Mouse (Mus musculus): ENCODE measurements around the gene Pqlc3. TPM values are rescaled to one million over a fixed set of nuclear protein-coding genes. Genes with fewer than 3 reads are reported as not detected.
"Not testable (repeated sequence)": the region's sequence is repeated elsewhere in the genome, so short reads cannot be mapped to it uniquely, and the experiment has no call there.

The Pqlc3 gene
- total and polyA plus RNA-seq, 3 experiments: 19.8 to 61.3 (median 34.2) TPM

DNA sequence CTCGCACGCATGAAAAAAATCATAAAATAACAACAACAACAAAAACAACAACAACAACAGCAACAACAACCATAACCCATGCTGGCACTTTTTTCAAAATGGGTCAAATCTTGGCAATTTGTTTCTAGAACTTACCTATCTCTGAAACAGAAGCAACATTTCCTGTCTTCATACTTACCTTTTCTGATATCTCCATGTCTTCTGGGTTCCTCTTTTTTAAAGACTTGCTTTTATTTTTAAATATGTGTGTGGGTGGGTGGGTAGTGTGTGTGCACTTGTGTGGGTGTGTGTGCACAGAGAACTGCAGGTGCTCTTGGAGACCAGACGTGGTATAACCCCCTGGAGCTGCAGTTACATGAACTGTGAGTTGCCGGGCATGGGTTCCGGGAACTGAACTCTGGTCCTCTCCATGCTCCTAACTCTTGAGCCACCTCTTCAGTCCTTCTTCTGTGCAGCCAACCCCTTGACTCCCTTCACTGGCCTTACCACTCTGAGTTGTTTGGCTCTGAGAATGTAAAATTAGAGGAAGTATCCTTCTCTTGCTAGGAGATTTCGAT, 24.4 kb upstream of the Pqlc3 start:
- Histone ChIP-seq H3K36me3 (replicated peaks) (no peaks in the 10 kb centered on the region), H3K4me3 (ENCODE audit: low read depth, low read length) (no peak overlapping the region), H3K27me3 (ENCODE audit: insufficient read depth, low read length) (peaks cover 8% of the 10 kb centered on the region; the same call in 1 of the 2 replicates), H3K9me3 (replicated peaks) (no peaks in the 10 kb centered on the region), H3K4me1 (ENCODE audit: insufficient read depth, low read depth, low read length) (peaks cover 26% of the 10 kb centered on the region)
- DNase-seq (ENCODE audit: low spot score) (no peak), ATAC-seq (ENCODE audit: extremely low read depth, insufficient number of reproducible peaks, low FRiP score, poor library complexity, severe bottlenecking) (no peak)
- no peak for TF ChIP-seq CTCF (IDR thresholded peaks at IDR 0.05; ENCODE audit: low read depth, low read length)
- no peak for TF ChIP-seq TAL1 (conservative IDR thresholded peaks at IDR 0.05; ENCODE audit: low read depth, low read length)
- no peak for TF ChIP-seq GATA1 (IDR thresholded peaks at IDR 0.05; ENCODE audit: borderline replicate concordance, low read length)
- no peak for TF ChIP-seq GATA2 (IDR thresholded peaks at IDR 0.05; ENCODE audit: borderline replicate concordance, low read depth, low read length)
- no peak for TF ChIP-seq POLR2AphosphoS5 (IDR thresholded peaks at IDR 0.05; ENCODE audit: insufficient replicate concordance, low read depth, low read length)

- peak overlapping the region; percentile 53 for H3K4me3 ChIP-seq (ENCODE audit: low read depth, low read length)
- ATAC-seq (ENCODE audit: extremely low read depth, insufficient number of reproducible peaks, low FRiP score, poor library complexity, severe bottlenecking): no peak
Observed at GRCm38 (mm10) chr12:17022145-17022544, 21.9 kb upstream of the Pqlc3 start.

GRCm38 (mm10) chr12:17021125-17021524, 20.9 kb upstream of the Pqlc3 start:
- not testable (repeated sequence) for H3K9me3 ChIP-seq (replicated peaks); ATAC-seq (ENCODE audit: extremely low read depth, insufficient number of reproducible peaks, low FRiP score, poor library complexity, severe bottlenecking); H3K27me3 ChIP-seq (ENCODE audit: insufficient read depth, low read length); H3K36me3 ChIP-seq (replicated peaks); H3K4me3 ChIP-seq (ENCODE audit: low read depth, low read length); DNase-seq (ENCODE audit: low spot score)
- peaks cover 25% of the 10 kb centered on the region for H3K4me1 ChIP-seq (ENCODE audit: insufficient read depth, low read depth, low read length)

More at GRCm38 (mm10) chr12:17022145-17022544, 21.9 kb upstream of the Pqlc3 start:
- peaks cover 25% of the 10 kb centered on the region for H3K4me1 ChIP-seq (ENCODE audit: insufficient read depth, low read depth, low read length)
- no peak for DNase-seq (ENCODE audit: low spot score)
- no peaks in the 10 kb centered on the region for H3K36me3 ChIP-seq (replicated peaks)
- TF ChIP-seq GATA1 (IDR thresholded peaks at IDR 0.05; ENCODE audit: borderline replicate concordance, low read length) (no peak), CTCF (IDR thresholded peaks at IDR 0.05; ENCODE audit: low read depth, low read length) (no peak), TAL1 (conservative IDR thresholded peaks at IDR 0.05; ENCODE audit: low read depth, low read length) (no peak), POLR2AphosphoS5 (IDR thresholded peaks at IDR 0.05; ENCODE audit: insufficient replicate concordance, low read depth, low read length) (no peak), GATA2 (IDR thresholded peaks at IDR 0.05; ENCODE audit: borderline replicate concordance, low read depth, low read length) (no peak)
- H3K9me3 ChIP-seq (replicated peaks): no peaks in the 10 kb centered on the region
- 0 out of 2 replicates have a peak, but pooled peaks cover 6% of the 10 kb centered on the region for H3K27me3 ChIP-seq (ENCODE audit: insufficient read depth, low read length)

- Histone ChIP-seq H3K36me3 (replicated peaks) (no peaks in the 10 kb centered on the region), H3K9me3 (replicated peaks) (no peaks in the 10 kb centered on the region), H3K4me3 (ENCODE audit: low read depth, low read length) (no peak overlapping the region), H3K4me1 (ENCODE audit: insufficient read depth, low read depth, low read length) (peaks cover 19% of the 10 kb centered on the region), H3K27me3 (ENCODE audit: insufficient read depth, low read length) (peaks cover 11% of the 10 kb centered on the region)
- ATAC-seq (ENCODE audit: extremely low read depth, insufficient number of reproducible peaks, low FRiP score, poor library complexity, severe bottlenecking) (no peak; the same call in 1 of the 2 replicates), DNase-seq (ENCODE audit: low spot score) (no peak)
- TF ChIP-seq GATA2 (IDR thresholded peaks at IDR 0.05; ENCODE audit: borderline replicate concordance, low read depth, low read length) (no peak), TAL1 (conservative IDR thresholded peaks at IDR 0.05; ENCODE audit: low read depth, low read length) (no peak), POLR2AphosphoS5 (IDR thresholded peaks at IDR 0.05; ENCODE audit: insufficient replicate concordance, low read depth, low read length) (no peak), GATA1 (IDR thresholded peaks at IDR 0.05; ENCODE audit: borderline replicate concordance, low read length) (no peak), CTCF (IDR thresholded peaks at IDR 0.05; ENCODE audit: low read depth, low read length) (no peak)
Observed at GRCm38 (mm10) chr12:17018468-17018867, 18.3 kb upstream of the Pqlc3 start.

DNA sequence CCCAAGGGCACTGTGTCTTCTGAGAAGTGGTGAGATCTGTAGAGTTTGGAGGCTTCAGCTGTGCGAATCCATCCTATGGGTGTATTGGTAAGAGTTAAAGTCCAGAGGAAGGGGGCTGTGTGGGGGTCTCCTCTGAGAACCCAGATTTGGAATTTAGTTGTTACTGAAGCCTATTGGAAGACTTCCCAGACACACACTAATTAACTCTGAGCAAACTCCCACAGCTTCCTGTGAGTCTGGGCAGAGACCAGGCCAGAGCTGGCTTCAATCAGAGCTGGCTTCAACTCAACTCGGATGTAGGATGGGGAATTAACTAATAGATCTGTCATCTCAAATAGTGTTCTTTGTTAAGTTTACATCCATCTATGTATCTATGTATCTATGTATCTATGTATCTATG, 15.5 kb upstream of the Pqlc3 start:
- no peak for ATAC-seq (ENCODE audit: extremely low read depth, insufficient number of reproducible peaks, low FRiP score, poor library complexity, severe bottlenecking)

GRCm38 (mm10) chr12:17012067-17012899, 12.1 kb upstream of the Pqlc3 start:
- ATAC-seq (ENCODE audit: extremely low read depth, insufficient number of reproducible peaks, low FRiP score, poor library complexity, severe bottlenecking): no peak
- peaks cover 25% of the 10 kb centered on the region for H3K27me3 ChIP-seq (ENCODE audit: insufficient read depth, low read length)
- no peak overlapping the region for H3K4me3 ChIP-seq (ENCODE audit: low read depth, low read length)
- H3K36me3 ChIP-seq (replicated peaks): no peaks in the 10 kb centered on the region
- peaks cover 4% of the 10 kb centered on the region; the same call in 1 of the 2 replicates for H3K9me3 ChIP-seq (replicated peaks)
- TF ChIP-seq GATA2 (IDR thresholded peaks at IDR 0.05; ENCODE audit: borderline replicate concordance, low read depth, low read length) (no peak), GATA1 (IDR thresholded peaks at IDR 0.05; ENCODE audit: borderline replicate concordance, low read length) (no peak), TAL1 (conservative IDR thresholded peaks at IDR 0.05; ENCODE audit: low read depth, low read length) (no peak), POLR2AphosphoS5 (IDR thresholded peaks at IDR 0.05; ENCODE audit: insufficient replicate concordance, low read depth, low read length) (no peak), CTCF (IDR thresholded peaks at IDR 0.05; ENCODE audit: low read depth, low read length) (no peak)
- no peaks in the 10 kb centered on the region for H3K4me1 ChIP-seq (ENCODE audit: insufficient read depth, low read depth, low read length)
- no peak for DNase-seq (ENCODE audit: low spot score)

More for the DNA sequence above, 15.5 kb upstream of the Pqlc3 start:
- no peaks in the 10 kb centered on the region for H3K9me3 ChIP-seq (replicated peaks)
- peaks cover 6% of the 10 kb centered on the region for H3K4me1 ChIP-seq (ENCODE audit: insufficient read depth, low read depth, low read length)
- peaks cover 23% of the 10 kb centered on the region for H3K27me3 ChIP-seq (ENCODE audit: insufficient read depth, low read length)
- no peak overlapping the region for H3K4me3 ChIP-seq (ENCODE audit: low read depth, low read length)
- TF ChIP-seq GATA1 (IDR thresholded peaks at IDR 0.05; ENCODE audit: borderline replicate concordance, low read length): no peak
- TF ChIP-seq TAL1 (conservative IDR thresholded peaks at IDR 0.05; ENCODE audit: low read depth, low read length): no peak
- TF ChIP-seq POLR2AphosphoS5 (IDR thresholded peaks at IDR 0.05; ENCODE audit: insufficient replicate concordance, low read depth, low read length): no peak
- TF ChIP-seq GATA2 (IDR thresholded peaks at IDR 0.05; ENCODE audit: borderline replicate concordance, low read depth, low read length): no peak
- no peak for TF ChIP-seq CTCF (IDR thresholded peaks at IDR 0.05; ENCODE audit: low read depth, low read length)
- no peaks in the 10 kb centered on the region for H3K36me3 ChIP-seq (replicated peaks)
- no peak for DNase-seq (ENCODE audit: low spot score)
